Mouse (Mus musculus): ENCODE data around the gene Mad2l1bp. TPM values are rescaled to one million over a fixed set of nuclear protein-coding genes. Genes with fewer than 3 reads are reported as not detected.
A peak's percentile ranks its signal among the peaks of the same experiment; 100 is the strongest.

Gene Mad2l1bp
- total RNA-seq, 1 experiment from 2014 or later = 4.2 TPM

GRCm38 (mm10) chr17:46160090-46160662 is 6.8 kb upstream of the Mad2l1bp start:
- ATAC-seq (replicated peaks; ENCODE audit: insufficient number of reproducible peaks, low FRiP score, low TSS enrichment, poor library complexity, severe bottlenecking) = peak; percentile 63

GRCm38 (mm10) chr17:46159236-46159635 is 5.9 kb upstream of the Mad2l1bp start:
- no peak for ATAC-seq (replicated peaks; ENCODE audit: insufficient number of reproducible peaks, low FRiP score, low TSS enrichment, poor library complexity, severe bottlenecking)

- no peak for ATAC-seq (replicated peaks; ENCODE audit: insufficient number of reproducible peaks, low FRiP score, low TSS enrichment, poor library complexity, severe bottlenecking)
These were observed 3.8 kb upstream of the Mad2l1bp start for GRCm38 (mm10) chr17:46157131-46157530.

GRCm38 (mm10) chr17:46156680-46157079 is 3.3 kb upstream of the Mad2l1bp start:
- no peak for ATAC-seq (replicated peaks; ENCODE audit: insufficient number of reproducible peaks, low FRiP score, low TSS enrichment, poor library complexity, severe bottlenecking)

- ATAC-seq (replicated peaks; ENCODE audit: insufficient number of reproducible peaks, low FRiP score, low TSS enrichment, poor library complexity, severe bottlenecking) = 0 out of 2 replicates have a peak, but pooled peaks have one; percentile 47
These were observed 983 bp upstream of the Mad2l1bp start for GRCm38 (mm10) chr17:46154336-46154735.

- peak; percentile 73 for ATAC-seq (replicated peaks; ENCODE audit: insufficient number of reproducible peaks, low FRiP score, low TSS enrichment, poor library complexity, severe bottlenecking)
These were observed 9.6 kb downstream of the Mad2l1bp start, which contains the start of gene Rsph9 for GRCm38 (mm10) chr17:46143578-46144423. Rsph9 (minus strand) TSS chr17:46144216.

- ATAC-seq (replicated peaks; ENCODE audit: insufficient number of reproducible peaks, low FRiP score, low TSS enrichment, poor library complexity, severe bottlenecking) = peak; percentile 54; the same call in 1 of the 2 replicates
These were observed 13.5 kb downstream of the Mad2l1bp start for GRCm38 (mm10) chr17:46139872-46140271.

- no peak for ATAC-seq (replicated peaks; ENCODE audit: insufficient number of reproducible peaks, low FRiP score, low TSS enrichment, poor library complexity, severe bottlenecking)
These were observed 14.7 kb downstream of the Mad2l1bp start for GRCm38 (mm10) chr17:46138563-46139236.

- ATAC-seq (replicated peaks; ENCODE audit: insufficient number of reproducible peaks, low FRiP score, low TSS enrichment, poor library complexity, severe bottlenecking) = no peak
These were observed 20.5 kb downstream of the Mad2l1bp start for GRCm38 (mm10) chr17:46132862-46133261.

- ATAC-seq (replicated peaks; ENCODE audit: insufficient number of reproducible peaks, low FRiP score, low TSS enrichment, poor library complexity, severe bottlenecking) = 0 out of 2 replicates have a peak, but pooled peaks have one; percentile 59
These were observed 21.2 kb downstream of the Mad2l1bp start for GRCm38 (mm10) chr17:46132058-46132718.

GRCm38 (mm10) chr17:46129741-46130498 is 23.4 kb downstream of the Mad2l1bp start:
- ATAC-seq (replicated peaks; ENCODE audit: insufficient number of reproducible peaks, low FRiP score, low TSS enrichment, poor library complexity, severe bottlenecking) = no peak

- ATAC-seq (replicated peaks; ENCODE audit: insufficient number of reproducible peaks, low FRiP score, low TSS enrichment, poor library complexity, severe bottlenecking) = no peak
These were observed 25.4 kb downstream of the Mad2l1bp start for GRCm38 (mm10) chr17:46127814-46128493.

- ATAC-seq (replicated peaks; ENCODE audit: insufficient number of reproducible peaks, low FRiP score, low TSS enrichment, poor library complexity, severe bottlenecking) = no peak
These were observed 26.7 kb downstream of the Mad2l1bp start for GRCm38 (mm10) chr17:46126608-46127007.

GRCm38 (mm10) chr17:46123953-46124700 is 29.2 kb downstream of the Mad2l1bp start:
- no peak for ATAC-seq (replicated peaks; ENCODE audit: insufficient number of reproducible peaks, low FRiP score, low TSS enrichment, poor library complexity, severe bottlenecking)

GRCm38 (mm10) chr17:46123285-46123684 is 30.1 kb downstream of the Mad2l1bp start:
- ATAC-seq (replicated peaks; ENCODE audit: insufficient number of reproducible peaks, low FRiP score, low TSS enrichment, poor library complexity, severe bottlenecking) = no peak

GRCm38 (mm10) chr17:46122791-46123190 is 30.6 kb downstream of the Mad2l1bp start:
- no peak for ATAC-seq (replicated peaks; ENCODE audit: insufficient number of reproducible peaks, low FRiP score, low TSS enrichment, poor library complexity, severe bottlenecking)

GRCm38 (mm10) chr17:46119641-46120040 is 33.7 kb downstream of the Mad2l1bp start:
- ATAC-seq (replicated peaks; ENCODE audit: insufficient number of reproducible peaks, low FRiP score, low TSS enrichment, poor library complexity, severe bottlenecking) = no peak
